Mouse (Mus musculus) limb, embryonic 13.5 days (tissue): ENCODE data around the gene Uqcc2. TPM values are rescaled to one million over a fixed set of nuclear protein-coding genes. Genes with fewer than 3 reads are reported as not detected.
A peak's percentile ranks its signal among the peaks of the same experiment; 100 is the strongest.

ENCODE experiments used
- ATAC-seq: fragments of 200-750 bp; cut with Nextera tagmentation; 2 replicates; pipeline ENCODE4 v1.8.0; 2017; ENCODE audit warnings: low read depth, moderate number of reproducible peaks, moderate TSS enrichment; ENCODE audit not compliant: low FRiP score
- H3K27ac ChIP-seq: fragments of 300-500 bp; sonication (generic); 2 replicates; pipeline ENCODE4 v1.5.1; 2015; ENCODE audit warnings: inconsistent platforms, mild to moderate bottlenecking, moderate library complexity
- H3K27me3 ChIP-seq: fragments of 300-500 bp; sonication (generic); 2 replicates; pipeline ENCODE4 v1.6.1; 2015; ENCODE audit warnings: mild to moderate bottlenecking, inconsistent platforms
- H3K36me3 ChIP-seq: fragments of 300-500 bp; sonication (generic); 2 replicates; pipeline ENCODE4 v1.6.1; 2015; ENCODE audit warnings: inconsistent platforms, mild to moderate bottlenecking, moderate library complexity
- H3K4me1 ChIP-seq: fragments of 300-500 bp; sonication (generic); 2 replicates; pipeline ENCODE4 v1.6.1; 2015; ENCODE audit warnings: inconsistent platforms
- H3K4me2 ChIP-seq: fragments of 300-500 bp; sonication (generic); replicated peaks from 2 replicates; pipeline ENCODE4 v1.6.1; 2015; ENCODE audit warnings: inconsistent platforms, mild to moderate bottlenecking, moderate library complexity
- H3K4me3 ChIP-seq: fragments of 300-500 bp; sonication (generic); 2 replicates; pipeline ENCODE4 v1.5.1; 2015; ENCODE audit warnings: moderate library complexity, mild to moderate bottlenecking, inconsistent platforms
- H3K9ac ChIP-seq: fragments of 300-500 bp; sonication (generic); 2 replicates; pipeline ENCODE4 v1.6.1; 2015; ENCODE audit warnings: mild to moderate bottlenecking, inconsistent platforms
- H3K9me3 ChIP-seq: fragments of 300-500 bp; sonication (generic); 2 replicates; pipeline ENCODE4 v1.6.1; 2016; ENCODE audit warnings: inconsistent platforms
- WGBS: fragments of 180-500 bp; shearing (Covaris S2); methylation state at CpG from one replicate; pipeline ENCODE4 v1.1.7; 2015; 5-methylcytosine and 5-hydroxymethylcytosine counted together
- polyA plus RNA-seq: library from polyadenylated mRNA; unstranded; fragments of >200 nt; fragmentation: Nextera tagmentation; extraction: Ambion mirVana; gene quantifications from 2 replicates; pipeline ENCODE4 v1.2.1, GENCODE M21; 2015

Uqcc2 gene
- polyA plus RNA-seq, 1 experiment from 2014 or later, result 338 TPM

GRCm38 (mm10) chr17:27087426-27087825 is 46.3 kb downstream of the Uqcc2 start:
- H3K9me3 ChIP-seq, result no peaks in the 10 kb centered on the region; the same call in 1 of the 2 replicates
- no peak overlapping the region for H3K9ac ChIP-seq
- no peak overlapping the region for H3K4me2 ChIP-seq
- H3K36me3 ChIP-seq, result peaks cover 23% of the 10 kb centered on the region
- H3K27ac ChIP-seq, result no peak overlapping the region
- 38% methylated on average over 12 of the region's 12 CpGs for WGBS
- H3K4me3 ChIP-seq, result no peak overlapping the region
- H3K27me3 ChIP-seq, result no peaks in the 10 kb centered on the region
- no peak for ATAC-seq
- no peaks in the 10 kb centered on the region for H3K4me1 ChIP-seq

- Histone ChIP-seq H3K4me1 (0 out of 2 replicates have a peak, but pooled peaks cover 3% of the 10 kb centered on the region), H3K4me2 (no peak overlapping the region), H3K9ac (no peak overlapping the region), H3K4me3 (no peak overlapping the region), H3K9me3 (no peaks in the 10 kb centered on the region; the same call in 1 of the 2 replicates), H3K27me3 (no peaks in the 10 kb centered on the region), H3K27ac (no peak overlapping the region), H3K36me3 (peaks cover 11% of the 10 kb centered on the region)
- 70% methylated on average over 2 of the region's 2 CpGs for WGBS
- ATAC-seq, result no peak
These were observed 48.0 kb downstream of the Uqcc2 start for GRCm38 (mm10) chr17:27085676-27086075.

- Histone ChIP-seq H3K4me2 (no peak overlapping the region), H3K27me3 (no peaks in the 10 kb centered on the region), H3K4me3 (no peak overlapping the region), H3K4me1 (0 out of 2 replicates have a peak, but pooled peaks cover 5% of the 10 kb centered on the region), H3K9me3 (no peaks in the 10 kb centered on the region; the same call in 1 of the 2 replicates), H3K27ac (no peak overlapping the region), H3K9ac (no peak overlapping the region), H3K36me3 (peaks cover 5% of the 10 kb centered on the region; the same call in 1 of the 2 replicates)
- WGBS, result 77% methylated on average over 9 of the region's 9 CpGs
- ATAC-seq, result no peak
These were observed 50.1 kb downstream of the Uqcc2 start for GRCm38 (mm10) chr17:27083601-27084000.

DNA sequence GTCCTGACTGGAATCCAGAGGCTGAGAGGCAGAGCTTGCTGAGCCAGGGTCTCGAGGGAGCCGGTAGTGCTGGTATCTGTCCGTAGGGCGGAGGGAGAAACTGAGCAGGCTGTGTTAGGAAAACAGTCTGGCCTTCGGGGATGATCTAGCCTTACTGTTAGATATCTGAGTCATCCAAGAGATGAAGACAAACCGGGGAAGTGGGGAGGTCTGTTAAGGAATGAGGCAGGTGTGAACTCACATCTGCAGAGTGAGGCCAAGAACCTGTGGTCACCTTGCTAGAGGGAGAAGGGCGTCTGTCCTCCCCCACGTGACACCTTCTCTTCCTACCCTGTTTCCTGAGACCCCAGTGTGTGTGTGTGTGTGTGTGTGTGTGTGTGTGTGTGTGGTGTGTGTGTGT is 50.9 kb downstream of the Uqcc2 start:
- Histone ChIP-seq H3K9ac (no peak overlapping the region), H3K4me2 (no peak overlapping the region), H3K27ac (no peak overlapping the region), H3K4me3 (no peak overlapping the region), H3K27me3 (no peaks in the 10 kb centered on the region), H3K9me3 (no peaks in the 10 kb centered on the region; the same call in 1 of the 2 replicates), H3K36me3 (peaks cover 5% of the 10 kb centered on the region; the same call in 1 of the 2 replicates), H3K4me1 (0 out of 2 replicates have a peak, but pooled peaks cover 5% of the 10 kb centered on the region)
- WGBS, result 69% methylated on average over 8 of the region's 8 CpGs
- no peak for ATAC-seq

DNA sequence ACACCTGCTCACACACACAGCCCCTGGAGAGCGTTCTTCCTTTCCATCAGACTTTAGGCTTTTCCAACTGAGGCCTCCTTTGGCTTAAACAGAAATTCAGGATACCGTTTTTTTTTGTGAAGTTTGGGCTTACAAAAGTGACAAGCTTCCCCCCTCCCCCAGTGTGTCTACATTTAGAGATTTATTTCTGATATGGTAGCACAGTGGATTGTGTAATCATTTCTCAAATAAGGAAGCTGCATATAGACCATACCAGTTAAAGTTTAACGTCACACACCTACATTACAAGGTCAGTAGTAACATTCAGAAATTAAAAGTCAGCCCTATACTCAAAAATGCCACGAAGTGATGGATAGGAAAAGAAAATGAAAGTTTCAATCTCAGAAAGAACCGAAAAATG is 51.8 kb downstream of the Uqcc2 start:
- Histone ChIP-seq H3K4me1 (0 out of 2 replicates have a peak, but pooled peaks cover 5% of the 10 kb centered on the region), H3K9ac (no peak overlapping the region), H3K36me3 (peaks cover 12% of the 10 kb centered on the region; the same call in 1 of the 2 replicates), H3K27ac (no peak overlapping the region), H3K27me3 (no peaks in the 10 kb centered on the region), H3K9me3 (no peaks in the 10 kb centered on the region; the same call in 1 of the 2 replicates), H3K4me2 (no peak overlapping the region), H3K4me3 (no peak overlapping the region)
- 81% methylated on average over 5 of the region's 5 CpGs for WGBS
- no peak for ATAC-seq

- no peak for ATAC-seq
These were observed 55.2 kb downstream of the Uqcc2 start for GRCm38 (mm10) chr17:27078499-27078898.

DNA sequence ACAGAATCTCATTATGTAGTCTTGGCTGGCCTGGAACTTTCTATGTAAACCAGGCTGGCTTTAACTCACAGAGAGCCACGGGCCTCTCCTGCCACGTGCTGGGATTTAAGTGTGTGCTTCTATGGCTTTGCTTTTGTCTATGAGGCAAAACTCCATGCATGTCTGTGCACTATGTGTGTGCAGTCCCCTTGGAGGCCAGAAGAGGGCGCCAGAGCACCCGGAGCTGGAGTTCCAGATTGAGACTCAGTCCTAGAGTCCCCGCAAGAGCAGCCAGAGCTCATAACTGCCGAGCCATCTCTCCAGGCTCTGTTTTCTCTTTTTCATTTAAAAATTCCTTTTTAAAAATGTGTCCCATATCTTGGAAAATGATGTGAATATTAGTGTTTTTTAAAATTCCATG is 55.8 kb downstream of the Uqcc2 start:
- no peak for ATAC-seq
- peaks cover 11% of the 10 kb centered on the region; the same call in 1 of the 2 replicates for H3K36me3 ChIP-seq
- H3K9ac ChIP-seq, result no peak overlapping the region
- H3K27ac ChIP-seq, result no peak overlapping the region
- no peaks in the 10 kb centered on the region for H3K27me3 ChIP-seq
- no peak overlapping the region for H3K4me3 ChIP-seq
- no peaks in the 10 kb centered on the region for H3K9me3 ChIP-seq
- no peak overlapping the region for H3K4me2 ChIP-seq
- peaks cover 21% of the 10 kb centered on the region for H3K4me1 ChIP-seq
- WGBS, result 77% methylated on average over 6 of the region's 6 CpGs

More at GRCm38 (mm10) chr17:27078499-27078898, 55.2 kb downstream of the Uqcc2 start:
- Histone ChIP-seq H3K9me3 (no peaks in the 10 kb centered on the region), H3K36me3 (peaks cover 9% of the 10 kb centered on the region; the same call in 1 of the 2 replicates), H3K27ac (no peak overlapping the region), H3K9ac (no peak overlapping the region), H3K4me3 (no peak overlapping the region), H3K4me2 (no peak overlapping the region), H3K4me1 (peaks cover 21% of the 10 kb centered on the region), H3K27me3 (no peaks in the 10 kb centered on the region)
- 80% methylated on average over 6 of the region's 6 CpGs for WGBS

DNA sequence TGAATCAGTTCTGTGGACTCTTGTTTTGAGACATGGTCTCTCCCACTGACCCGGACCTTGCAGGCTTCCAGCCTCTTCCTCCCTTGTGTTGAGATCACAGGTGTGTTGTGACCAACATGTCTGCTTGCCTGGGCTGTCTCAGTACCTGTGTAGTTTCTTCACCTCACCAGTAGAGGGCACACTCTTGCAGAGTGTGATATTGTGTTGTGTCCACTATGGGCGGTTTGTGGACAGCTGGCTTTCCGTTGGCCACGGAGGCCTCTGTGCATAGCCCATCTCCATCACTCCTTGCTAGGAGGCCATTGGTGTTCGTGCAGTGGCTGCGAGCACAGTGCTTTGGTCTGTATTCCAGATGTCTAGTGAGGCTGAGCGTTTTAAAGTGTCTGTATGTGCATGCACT is 56.6 kb downstream of the Uqcc2 start:
- H3K27ac ChIP-seq, result no peak overlapping the region
- H3K4me3 ChIP-seq, result no peak overlapping the region
- no peak for ATAC-seq
- WGBS, result 97% methylated on average over 7 of the region's 7 CpGs
- H3K4me1 ChIP-seq, result peaks cover 21% of the 10 kb centered on the region
- H3K9me3 ChIP-seq, result no peaks in the 10 kb centered on the region
- H3K36me3 ChIP-seq, result peaks cover 11% of the 10 kb centered on the region; the same call in 1 of the 2 replicates
- H3K27me3 ChIP-seq, result no peaks in the 10 kb centered on the region
- H3K9ac ChIP-seq, result no peak overlapping the region
- H3K4me2 ChIP-seq, result no peak overlapping the region

DNA sequence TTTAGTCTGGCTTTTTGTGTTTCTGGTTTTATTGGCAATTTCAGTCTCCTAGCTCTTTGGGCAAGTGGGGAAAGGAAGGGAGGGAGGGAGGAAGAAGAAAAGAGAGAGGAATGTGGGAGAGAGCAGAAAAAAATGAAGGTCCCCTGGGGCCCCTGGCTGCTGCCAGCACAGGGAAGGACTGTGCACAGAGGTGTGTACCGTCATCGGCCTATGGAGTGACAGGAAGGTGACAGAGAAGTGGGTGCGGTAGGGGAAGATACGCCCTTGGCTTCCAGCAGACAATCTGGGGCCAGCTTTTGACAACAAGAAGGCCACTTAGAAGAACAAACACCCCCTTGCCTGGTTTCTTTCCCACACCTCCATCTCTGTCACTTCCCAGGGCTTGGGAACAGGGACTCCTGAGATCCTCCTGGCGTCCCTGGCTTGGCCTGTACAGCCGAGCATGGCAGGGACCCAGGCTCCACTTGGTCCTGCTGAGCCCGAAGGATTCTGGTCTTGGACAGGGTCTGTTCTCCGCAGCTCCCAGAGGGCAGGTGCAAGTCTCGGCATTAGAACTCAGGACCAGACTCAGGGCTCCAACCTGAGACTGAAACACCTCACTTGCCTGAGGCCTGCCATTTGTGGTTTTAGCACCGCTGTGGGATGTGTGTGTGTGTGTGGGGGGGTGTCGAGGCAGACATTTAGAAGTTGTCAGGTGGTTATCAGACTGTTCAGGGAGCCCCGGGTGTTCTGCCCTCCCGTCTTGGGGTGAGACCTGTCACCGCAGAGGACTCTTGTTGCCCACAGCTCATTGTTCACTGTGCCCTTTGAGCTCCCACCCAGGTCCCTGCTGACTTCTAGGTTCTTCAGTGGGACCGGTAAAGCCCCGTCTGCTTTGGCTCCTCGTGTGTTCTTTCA is 58.6 kb downstream of the Uqcc2 start:
- ATAC-seq, result no peak
- Histone ChIP-seq H3K36me3 (peaks cover 11% of the 10 kb centered on the region; the same call in 1 of the 2 replicates), H3K4me2 (no peak overlapping the region), H3K27ac (no peak overlapping the region; the same call in 1 of the 2 replicates), H3K4me3 (no peak overlapping the region), H3K9ac (0 out of 2 replicates have a peak overlapping the region, but pooled peaks have one; percentile 4), H3K4me1 (peaks cover 16% of the 10 kb centered on the region), H3K9me3 (no peaks in the 10 kb centered on the region), H3K27me3 (no peaks in the 10 kb centered on the region)
- WGBS, result 78% methylated on average over 17 of the region's 17 CpGs

DNA sequence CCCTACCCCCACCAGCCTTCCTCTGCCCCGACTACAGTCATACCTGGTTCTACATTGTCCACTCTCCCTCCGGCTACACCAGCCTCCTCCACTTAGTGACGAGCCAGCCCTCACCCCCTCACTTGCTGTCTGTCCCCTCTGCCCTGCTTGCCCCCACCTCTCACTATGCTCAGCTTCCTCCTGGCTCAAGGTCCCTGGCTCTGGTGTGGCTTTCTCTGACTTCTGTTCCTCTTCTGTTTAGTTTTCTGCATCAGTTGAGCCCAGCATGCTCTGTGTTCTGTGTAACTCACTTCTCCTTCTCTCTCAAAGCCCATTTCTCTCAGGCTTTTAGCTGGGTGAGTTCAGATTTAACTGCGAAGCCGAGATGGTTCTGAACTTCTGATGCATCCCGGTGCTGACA is 59.5 kb downstream of the Uqcc2 start:
- WGBS, result 74% methylated on average over 6 of the region's 6 CpGs
- H3K27ac ChIP-seq, result peak overlapping the region; percentile 48; the same call in 1 of the 2 replicates
- H3K4me2 ChIP-seq, result no peak overlapping the region
- no peak overlapping the region for H3K4me3 ChIP-seq
- no peak overlapping the region for H3K9ac ChIP-seq
- H3K36me3 ChIP-seq, result peaks cover 11% of the 10 kb centered on the region; the same call in 1 of the 2 replicates
- H3K4me1 ChIP-seq, result peaks cover 24% of the 10 kb centered on the region
- H3K9me3 ChIP-seq, result no peaks in the 10 kb centered on the region
- no peak for ATAC-seq
- H3K27me3 ChIP-seq, result no peaks in the 10 kb centered on the region

- Histone ChIP-seq H3K27ac (no peak overlapping the region), H3K9me3 (no peaks in the 10 kb centered on the region), H3K27me3 (no peaks in the 10 kb centered on the region), H3K4me1 (peaks cover 25% of the 10 kb centered on the region), H3K36me3 (peaks cover 11% of the 10 kb centered on the region; the same call in 1 of the 2 replicates), H3K9ac (no peak overlapping the region), H3K4me2 (no peak overlapping the region), H3K4me3 (no peak overlapping the region)
- WGBS, result 66% methylated on average over 9 of the region's 9 CpGs
- ATAC-seq, result no peak
These were observed 59.9 kb downstream of the Uqcc2 start for GRCm38 (mm10) chr17:27073778-27074177.

DNA sequence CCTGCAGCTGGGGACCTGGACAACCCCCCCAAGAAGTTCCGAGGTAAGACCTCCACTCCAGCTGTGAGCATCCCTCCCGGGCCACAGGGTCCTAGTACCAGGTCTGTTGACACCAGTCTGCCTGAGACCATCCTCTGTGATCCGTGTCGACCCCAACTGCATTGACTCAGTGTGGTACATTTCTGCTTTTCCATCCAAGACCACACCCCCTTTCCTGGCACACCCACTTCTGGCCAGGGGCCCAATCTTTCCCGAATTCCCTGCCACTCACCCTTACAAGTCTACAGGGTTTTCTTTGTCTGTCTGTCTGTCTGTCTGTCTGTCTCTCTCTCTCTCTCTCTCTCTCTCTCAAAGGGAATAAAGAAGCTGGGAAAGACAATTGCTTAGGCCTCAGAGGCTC is 60.6 kb downstream of the Uqcc2 start:
- no peaks in the 10 kb centered on the region for H3K27me3 ChIP-seq
- no peak overlapping the region for H3K27ac ChIP-seq
- WGBS, result 87% methylated on average over 5 of the region's 5 CpGs
- no peak overlapping the region for H3K9ac ChIP-seq
- no peak overlapping the region for H3K4me2 ChIP-seq
- peaks cover 25% of the 10 kb centered on the region for H3K4me1 ChIP-seq
- H3K9me3 ChIP-seq, result no peaks in the 10 kb centered on the region
- H3K4me3 ChIP-seq, result no peak overlapping the region
- no peak for ATAC-seq
- peaks cover 11% of the 10 kb centered on the region; the same call in 1 of the 2 replicates for H3K36me3 ChIP-seq
